Mouse (Mus musculus): Measurements from ENCODE around the gene Ggt6. TPM values are rescaled to one million over a fixed set of nuclear protein-coding genes. Genes with fewer than 3 reads are reported as not detected.
"Not testable (repeated sequence)": the region's sequence is repeated elsewhere in the genome, so short reads cannot be mapped to it uniquely, and the experiment has no call there.

Ggt6 gene
- total RNA-seq, 1 experiment from 2014 or later, result not detected

DNA sequence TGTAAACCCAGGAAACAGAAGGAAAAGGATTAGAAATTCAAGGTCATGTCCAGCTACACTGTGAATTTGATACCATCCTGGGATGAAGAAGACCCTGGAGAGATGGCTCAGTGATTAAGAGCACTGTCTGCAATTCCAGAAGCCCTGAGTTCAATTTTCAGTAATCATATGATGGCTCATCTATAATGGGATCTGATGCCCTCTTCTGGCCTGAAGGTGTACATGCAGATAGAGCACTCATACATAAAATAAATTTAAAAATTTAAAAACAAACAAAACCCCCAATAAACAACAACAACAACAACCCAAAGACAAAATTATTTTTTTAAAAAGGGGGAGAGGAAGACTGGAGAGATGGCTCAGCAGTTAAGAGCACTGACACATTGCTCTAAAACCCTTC lies 8.4 kb upstream of the Ggt6 start:
- no peak for ATAC-seq (replicated peaks in 1 of 2; ENCODE audit: insufficient read depth in 1 of 2, low FRiP score in 2 of 2, low TSS enrichment in 1 of 2, low read depth in 1 of 2, poor library complexity in 2 of 2, severe bottlenecking in 2 of 2)

DNA sequence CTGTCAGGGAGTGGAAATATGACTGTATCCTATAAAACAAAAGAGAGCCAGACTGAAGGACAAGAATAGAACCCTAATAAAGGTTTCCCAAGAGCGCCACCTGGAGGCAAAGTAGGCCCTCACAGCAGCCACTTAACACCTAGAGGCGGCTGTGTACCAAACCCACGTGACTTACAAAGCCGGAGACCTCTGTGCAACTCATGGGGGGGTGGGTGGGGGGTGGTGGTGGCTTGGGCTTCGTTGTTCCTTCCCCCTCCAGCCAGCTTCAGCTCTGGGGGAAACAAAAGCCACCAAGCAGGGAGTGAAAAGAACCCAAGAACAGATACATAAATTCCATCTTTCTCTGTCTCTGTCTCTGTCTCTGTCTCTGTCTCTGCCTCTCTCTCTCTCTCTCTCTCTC lies 6.6 kb upstream of the Ggt6 start:
- ATAC-seq (replicated peaks in 1 of 2; ENCODE audit: insufficient read depth in 1 of 2, low FRiP score in 2 of 2, low TSS enrichment in 1 of 2, low read depth in 1 of 2, poor library complexity in 2 of 2, severe bottlenecking in 2 of 2), result peak; percentile 60 to 70

DNA sequence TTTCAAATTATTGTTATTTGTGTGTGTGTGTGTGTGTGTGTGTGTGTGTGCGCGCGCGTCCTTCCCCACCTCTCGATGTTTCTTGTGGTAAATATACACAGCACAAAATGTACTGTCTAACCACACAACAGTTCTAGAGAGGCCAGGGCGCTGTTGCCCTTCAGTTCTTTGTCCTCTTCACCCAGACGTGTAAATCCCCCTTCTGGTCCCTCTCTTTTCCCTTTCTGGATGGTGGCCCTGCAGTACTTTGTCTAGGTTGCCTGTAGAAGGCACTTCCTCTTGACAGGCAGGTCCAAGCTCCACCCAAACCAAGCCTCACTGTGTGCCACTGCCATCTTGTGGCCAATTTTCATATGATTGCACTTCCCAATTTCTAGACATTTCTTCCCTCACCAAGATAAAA lies 6.0 kb upstream of the Ggt6 start:
- peak; percentile 95 to 96 for ATAC-seq (replicated peaks in 1 of 2; ENCODE audit: insufficient read depth in 1 of 2, low FRiP score in 2 of 2, low TSS enrichment in 1 of 2, low read depth in 1 of 2, poor library complexity in 2 of 2, severe bottlenecking in 2 of 2)

DNA sequence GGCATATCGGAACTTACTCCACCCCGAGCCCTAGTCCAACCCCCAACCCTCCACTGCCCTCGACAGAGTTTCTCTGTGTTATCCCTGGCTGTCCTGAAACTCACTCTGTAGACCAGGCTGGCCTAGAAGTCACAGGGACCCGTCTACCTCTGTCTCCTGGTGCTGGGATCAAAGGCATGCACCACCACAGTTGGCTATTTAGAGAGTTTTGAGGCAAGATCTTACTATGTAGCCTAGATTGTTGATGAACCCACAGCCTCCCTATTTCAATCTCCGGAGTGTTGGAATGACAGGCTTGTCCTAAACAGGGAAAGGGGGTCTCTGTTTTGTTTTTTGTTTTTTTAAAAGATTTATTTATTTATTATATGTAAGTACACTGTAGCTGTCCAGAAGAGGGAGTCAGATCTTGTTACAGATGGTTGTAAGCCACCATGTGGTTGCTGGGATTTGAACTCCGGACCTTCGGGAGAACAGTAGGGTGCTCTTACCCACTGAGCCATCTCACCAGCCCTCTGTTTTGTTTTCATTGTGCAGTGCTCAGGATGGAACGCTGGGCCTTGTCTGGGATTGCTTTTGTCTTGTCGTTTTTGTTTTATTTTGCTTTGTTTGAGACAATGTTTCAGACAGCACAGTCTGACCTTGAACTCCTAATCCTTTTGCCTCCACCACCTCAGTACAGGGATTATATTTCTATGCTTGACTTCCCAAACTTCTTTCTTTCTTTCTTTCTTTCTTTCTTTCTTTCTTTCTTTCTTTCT lies 4.8 kb upstream of the Ggt6 start:
- ATAC-seq (replicated peaks in 1 of 2; ENCODE audit: insufficient read depth in 1 of 2, low FRiP score in 2 of 2, low TSS enrichment in 1 of 2, low read depth in 1 of 2, poor library complexity in 2 of 2, severe bottlenecking in 2 of 2), result not testable (repeated sequence)

DNA sequence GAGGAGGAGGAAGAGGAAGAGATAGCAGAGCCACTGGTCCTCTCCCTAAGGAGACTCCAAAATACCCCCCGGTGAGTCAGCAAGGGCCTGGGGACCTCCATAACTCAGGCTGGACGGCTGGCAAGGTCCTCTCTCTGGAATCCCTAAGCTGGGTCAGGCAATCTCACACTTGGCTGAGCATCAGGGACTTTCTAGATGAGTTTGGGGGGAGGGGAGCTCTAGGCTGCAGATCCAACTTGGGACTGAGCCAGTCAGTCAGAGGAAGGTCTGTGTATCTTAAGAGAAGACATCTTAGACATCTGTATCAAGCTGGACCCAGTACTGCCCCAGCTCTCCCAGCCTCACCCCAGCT lies 344 bp downstream of the Ggt6 start:
- ATAC-seq (replicated peaks in 1 of 2; ENCODE audit: insufficient read depth in 1 of 2, low FRiP score in 2 of 2, low TSS enrichment in 1 of 2, low read depth in 1 of 2, poor library complexity in 2 of 2, severe bottlenecking in 2 of 2), result no peak

- no peak for ATAC-seq (replicated peaks in 1 of 2; ENCODE audit: insufficient read depth in 1 of 2, low FRiP score in 2 of 2, low TSS enrichment in 1 of 2, low read depth in 1 of 2, poor library complexity in 2 of 2, severe bottlenecking in 2 of 2)
Measured at GRCm38 (mm10) chr11:72436271-72436670, 945 bp downstream of the Ggt6 start.

- ATAC-seq (replicated peaks in 1 of 2; ENCODE audit: insufficient read depth in 1 of 2, low FRiP score in 2 of 2, low TSS enrichment in 1 of 2, low read depth in 1 of 2, poor library complexity in 2 of 2, severe bottlenecking in 2 of 2), result no peak
Measured at GRCm38 (mm10) chr11:72436756-72437650, 1.7 kb downstream of the Ggt6 start.

GRCm38 (mm10) chr11:72438411-72438810 lies 3.1 kb downstream of the Ggt6 start:
- no peak for ATAC-seq (replicated peaks in 1 of 2; ENCODE audit: insufficient read depth in 1 of 2, low FRiP score in 2 of 2, low TSS enrichment in 1 of 2, low read depth in 1 of 2, poor library complexity in 2 of 2, severe bottlenecking in 2 of 2)

DNA sequence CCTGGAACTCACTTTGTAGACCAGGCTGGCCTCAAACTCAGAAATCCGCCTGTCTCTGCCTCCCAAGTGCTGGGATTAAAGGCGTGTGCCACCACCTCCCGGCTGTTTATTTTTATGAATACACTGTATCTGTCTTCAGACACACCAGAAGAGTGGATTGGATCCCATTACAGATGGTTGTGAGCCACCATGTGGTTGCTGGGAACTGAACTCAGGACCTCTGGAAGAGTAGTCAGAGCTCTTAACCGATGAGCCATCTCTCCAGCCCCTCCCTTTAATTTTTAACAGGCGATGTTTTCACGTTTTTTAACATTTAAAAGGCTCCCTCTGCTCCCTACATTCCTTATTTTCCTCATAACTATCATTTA lies 5.3 kb downstream of the Ggt6 start:
- ATAC-seq (replicated peaks in 1 of 2; ENCODE audit: insufficient read depth in 1 of 2, low FRiP score in 2 of 2, low TSS enrichment in 1 of 2, low read depth in 1 of 2, poor library complexity in 2 of 2, severe bottlenecking in 2 of 2), result not testable (repeated sequence)

DNA sequence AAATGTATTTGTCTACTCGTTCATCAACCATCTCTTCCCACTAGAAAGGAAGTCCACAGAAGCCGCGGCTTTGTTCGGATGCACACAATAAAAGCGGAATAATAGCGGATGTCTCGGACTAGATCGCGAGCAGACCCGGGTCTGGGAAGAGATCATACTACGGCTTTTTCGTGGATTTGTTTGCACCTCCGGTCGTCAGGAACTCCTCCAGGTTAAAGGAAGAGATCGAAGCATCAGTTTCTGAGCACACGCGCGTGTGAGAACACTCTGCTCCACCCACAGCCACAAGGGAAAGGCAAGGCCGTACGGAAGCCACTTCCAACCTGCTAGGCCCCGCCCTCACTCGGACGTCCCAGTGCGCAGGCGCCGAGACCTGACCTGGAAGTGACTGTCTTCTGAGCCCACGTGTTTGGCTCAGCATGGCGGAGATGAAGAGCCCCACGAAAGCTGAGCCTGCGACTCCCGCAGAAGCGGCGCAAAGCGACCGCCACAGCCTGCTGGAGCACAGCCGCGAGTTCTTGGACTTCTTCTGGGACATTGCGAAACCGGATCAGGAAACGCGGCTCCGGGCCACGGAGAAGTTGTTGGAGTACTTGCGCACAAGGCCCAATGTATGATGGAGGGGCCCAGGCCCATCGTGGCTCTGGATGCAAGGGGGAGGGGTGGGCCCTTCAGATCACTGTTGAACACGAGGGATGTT lies 5.8 kb downstream of the Ggt6 start, which contains the start of gene Mybbp1a:
Gene Mybbp1a, plus strand, starts transcription at position 391 of the 700 bp plus-strand sequence.
- peak; percentile 93 to 95 for ATAC-seq (replicated peaks in 1 of 2; ENCODE audit: insufficient read depth in 1 of 2, low FRiP score in 2 of 2, low TSS enrichment in 1 of 2, low read depth in 1 of 2, poor library complexity in 2 of 2, severe bottlenecking in 2 of 2)

DNA sequence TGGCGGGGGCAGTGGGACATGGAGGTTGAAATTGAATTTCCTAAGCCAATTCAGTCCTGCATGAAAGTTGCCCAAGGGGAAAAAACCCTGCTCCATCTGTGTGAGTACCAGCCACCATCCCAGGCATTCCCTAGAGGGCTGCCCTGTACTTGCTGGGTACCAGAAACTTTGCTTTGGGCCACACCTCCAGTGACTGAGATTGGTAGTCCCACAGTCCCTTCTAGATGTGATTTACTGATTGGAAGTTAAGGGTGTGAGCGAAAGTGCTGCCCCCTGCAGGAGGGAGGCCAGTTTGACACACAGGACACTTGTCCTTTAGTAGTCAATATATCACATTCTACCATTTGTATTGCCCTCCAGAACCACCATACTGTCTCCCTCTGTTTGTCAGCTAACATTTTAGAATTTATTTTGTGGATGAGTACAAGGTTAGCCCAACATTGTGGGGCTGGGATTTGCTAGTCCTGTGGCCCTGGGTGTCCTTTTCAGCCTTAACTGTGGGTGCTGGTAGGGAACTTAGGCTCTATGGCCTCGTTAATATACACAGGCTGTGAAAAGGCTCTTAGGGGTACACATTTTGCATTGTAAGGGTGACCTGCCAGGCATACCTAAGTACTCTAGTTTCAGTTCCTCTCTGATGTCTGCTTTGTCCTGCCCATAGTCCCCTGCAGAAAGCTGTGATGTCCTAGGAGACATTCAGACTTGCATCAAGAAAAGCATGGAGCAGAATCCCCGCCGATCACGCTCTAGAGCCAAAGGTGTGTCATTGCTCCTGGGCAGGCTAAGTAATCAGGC lies 11.2 kb downstream of the Ggt6 start:
- peak in 1 of 2 experiments; percentile 56; a peak in 1 of 4 replicates for ATAC-seq (replicated peaks in 1 of 2; ENCODE audit: insufficient read depth in 1 of 2, low FRiP score in 2 of 2, low TSS enrichment in 1 of 2, low read depth in 1 of 2, poor library complexity in 2 of 2, severe bottlenecking in 2 of 2)

GRCm38 (mm10) chr11:72447475-72447874 lies 12.1 kb downstream of the Ggt6 start:
- peak; percentile 17 to 25; a peak in 1 of 4 replicates for ATAC-seq (replicated peaks in 1 of 2; ENCODE audit: insufficient read depth in 1 of 2, low FRiP score in 2 of 2, low TSS enrichment in 1 of 2, low read depth in 1 of 2, poor library complexity in 2 of 2, severe bottlenecking in 2 of 2)

- no peak for ATAC-seq (replicated peaks in 1 of 2; ENCODE audit: insufficient read depth in 1 of 2, low FRiP score in 2 of 2, low TSS enrichment in 1 of 2, low read depth in 1 of 2, poor library complexity in 2 of 2, severe bottlenecking in 2 of 2)
Measured at GRCm38 (mm10) chr11:72452140-72452665, 16.9 kb downstream of the Ggt6 start.

- ATAC-seq (replicated peaks in 1 of 2; ENCODE audit: insufficient read depth in 1 of 2, low FRiP score in 2 of 2, low TSS enrichment in 1 of 2, low read depth in 1 of 2, poor library complexity in 2 of 2, severe bottlenecking in 2 of 2), result no peak
Measured at GRCm38 (mm10) chr11:72453105-72453953, 18.0 kb downstream of the Ggt6 start.

DNA sequence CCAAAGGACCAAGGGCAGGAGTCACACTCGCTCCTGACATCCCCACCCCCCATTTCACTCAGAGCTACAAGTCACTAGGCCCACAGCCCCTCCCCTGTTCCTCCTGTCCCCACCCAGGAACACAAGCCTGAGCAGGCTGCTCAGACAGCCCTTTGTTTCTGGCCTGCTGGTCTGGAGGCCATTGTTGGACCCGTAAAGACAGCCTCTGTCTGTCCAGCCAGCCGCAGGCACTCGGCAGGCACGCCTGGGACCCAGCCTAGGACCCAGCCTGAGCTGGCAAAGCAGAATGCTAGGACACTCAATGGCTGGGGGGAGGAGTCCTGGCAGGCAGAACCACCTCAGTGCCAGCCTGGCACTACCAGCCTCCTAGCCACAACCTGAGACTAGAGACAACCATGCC lies 20.4 kb downstream of the Ggt6 start:
- ATAC-seq (replicated peaks in 1 of 2; ENCODE audit: insufficient read depth in 1 of 2, low FRiP score in 2 of 2, low TSS enrichment in 1 of 2, low read depth in 1 of 2, poor library complexity in 2 of 2, severe bottlenecking in 2 of 2), result no peak

DNA sequence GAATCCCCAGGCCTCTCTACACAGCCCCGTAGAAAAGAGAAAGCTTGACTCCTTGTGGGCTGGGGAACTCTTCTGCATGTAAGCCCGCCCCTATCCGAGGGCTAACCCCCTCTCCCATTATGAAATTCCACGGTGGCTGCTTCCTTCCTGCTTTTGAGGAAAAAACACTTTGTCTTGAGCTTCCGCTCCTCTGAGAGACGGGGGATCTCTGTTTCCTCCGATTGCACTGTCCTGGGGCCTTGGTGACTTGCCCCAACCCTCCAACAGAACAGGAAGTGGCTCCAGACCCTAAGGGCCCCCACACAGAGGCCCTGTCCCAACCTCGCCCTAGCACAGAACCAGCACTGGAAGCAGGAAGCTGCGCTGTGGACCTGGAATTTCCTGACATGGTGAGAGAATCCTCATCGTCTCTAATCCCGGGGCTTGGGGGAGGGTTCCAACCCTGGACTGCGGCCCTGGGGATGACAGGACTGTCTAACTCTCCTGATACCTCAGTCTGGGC lies 22.7 kb downstream of the Ggt6 start:
- ATAC-seq (replicated peaks in 1 of 2; ENCODE audit: insufficient read depth in 1 of 2, low FRiP score in 2 of 2, low TSS enrichment in 1 of 2, low read depth in 1 of 2, poor library complexity in 2 of 2, severe bottlenecking in 2 of 2), result peak; percentile 34 to 57; a peak in 3 of 4 replicates
